Mouse (Mus musculus): ENCODE measurements around the gene Churc1.

Gene Churc1

GRCm38 (mm10) chr12:76795350-76795749 is 30.0 kb downstream of the Churc1 start, which contains the start of gene Gpx2:
Gpx2 (minus strand) TSS chr12:76795554.
- DNase-seq (ENCODE audit: low spot score in 2 of 2) = no peak

GRCm38 (mm10) chr12:76796938-76797539 is 31.7 kb downstream of the Churc1 start:
- no peak for DNase-seq (ENCODE audit: low spot score in 2 of 2)

- DNase-seq (ENCODE audit: low spot score in 2 of 2) = no peak
Observed at GRCm38 (mm10) chr12:76798008-76798720, 32.8 kb downstream of the Churc1 start.

GRCm38 (mm10) chr12:76803028-76803427 is 37.7 kb downstream of the Churc1 start:
- no peak for DNase-seq (ENCODE audit: low spot score in 2 of 2)

- peak in 1 of 2 experiments; percentile 15 for DNase-seq (ENCODE audit: low spot score in 2 of 2)
Observed at GRCm38 (mm10) chr12:76803700-76804252, 38.4 kb downstream of the Churc1 start.

GRCm38 (mm10) chr12:76805056-76805811 is 39.9 kb downstream of the Churc1 start:
- DNase-seq (ENCODE audit: low spot score in 2 of 2) = no peak

- no peak for DNase-seq (ENCODE audit: low spot score in 2 of 2)
Observed at GRCm38 (mm10) chr12:76807796-76808195, 42.5 kb downstream of the Churc1 start.

GRCm38 (mm10) chr12:76810491-76810890 is 45.2 kb downstream of the Churc1 start:
- DNase-seq (ENCODE audit: low spot score in 2 of 2) = no peak

- DNase-seq (ENCODE audit: low spot score in 2 of 2) = no peak
Observed at GRCm38 (mm10) chr12:76811006-76811405, 45.7 kb downstream of the Churc1 start.

- no peak for DNase-seq (ENCODE audit: low spot score in 2 of 2)
Observed at GRCm38 (mm10) chr12:76813543-76813942, 48.2 kb downstream of the Churc1 start.

- DNase-seq (ENCODE audit: low spot score in 2 of 2) = no peak
Observed at GRCm38 (mm10) chr12:76814120-76814519, 48.8 kb downstream of the Churc1 start.

GRCm38 (mm10) chr12:76816720-76817119 is 51.4 kb downstream of the Churc1 start:
- DNase-seq (ENCODE audit: low spot score in 2 of 2) = no peak

GRCm38 (mm10) chr12:76817176-76817575 is 51.8 kb downstream of the Churc1 start:
- no peak for DNase-seq (ENCODE audit: low spot score in 2 of 2)

- DNase-seq (ENCODE audit: low spot score in 2 of 2) = no peak
Observed at GRCm38 (mm10) chr12:76818120-76818519, 52.8 kb downstream of the Churc1 start.

- no peak for DNase-seq (ENCODE audit: low spot score in 2 of 2)
Observed at GRCm38 (mm10) chr12:76818908-76819307, 53.6 kb downstream of the Churc1 start.

GRCm38 (mm10) chr12:76819816-76820215 is 54.5 kb downstream of the Churc1 start:
- no peak for DNase-seq (ENCODE audit: low spot score in 2 of 2)

- DNase-seq (ENCODE audit: low spot score in 2 of 2) = no peak
Observed at GRCm38 (mm10) chr12:76820615-76821014, 55.3 kb downstream of the Churc1 start.

- no peak for DNase-seq (ENCODE audit: low spot score in 2 of 2)
Observed at GRCm38 (mm10) chr12:76822002-76822650, 56.8 kb downstream of the Churc1 start.

- DNase-seq (ENCODE audit: low spot score in 2 of 2) = no peak
Observed at GRCm38 (mm10) chr12:76822651-76823041, 57.3 kb downstream of the Churc1 start, which contains the start of gene Rab15. Rab15 (minus strand) TSS chr12:76822908.

GRCm38 (mm10) chr12:76825283-76825682 is 59.9 kb downstream of the Churc1 start:
- no peak for DNase-seq (ENCODE audit: low spot score in 2 of 2)

GRCm38 (mm10) chr12:76832704-76833103 is 67.4 kb downstream of the Churc1 start:
- no peak for DNase-seq (ENCODE audit: low spot score in 2 of 2)

All from spleen, postnatal 14 days (tissue).